Mouse (Mus musculus) kidney, adult 10 weeks (tissue): Measurements from ENCODE around the gene Btla. TPM values are rescaled to one million over a fixed set of nuclear protein-coding genes. Genes with fewer than 3 reads are reported as not detected.

ENCODE experiments used
- polyA plus RNA-seq: library from polyadenylated mRNA; stranded (reverse); fragments of 350-450 nt; fragmentation: Illumina TruSeq; extraction: RNeasy Lipid Tissue Mini Kit (QIAGEN cat#74804); gene quantifications from one replicate; pipeline ENCODE4 v1.2.3, GENCODE M21; 2014; ENCODE audit warnings: low read depth, low replicate concordance

Gene Btla
- 1.1 TPM for polyA plus RNA-seq

DNA sequence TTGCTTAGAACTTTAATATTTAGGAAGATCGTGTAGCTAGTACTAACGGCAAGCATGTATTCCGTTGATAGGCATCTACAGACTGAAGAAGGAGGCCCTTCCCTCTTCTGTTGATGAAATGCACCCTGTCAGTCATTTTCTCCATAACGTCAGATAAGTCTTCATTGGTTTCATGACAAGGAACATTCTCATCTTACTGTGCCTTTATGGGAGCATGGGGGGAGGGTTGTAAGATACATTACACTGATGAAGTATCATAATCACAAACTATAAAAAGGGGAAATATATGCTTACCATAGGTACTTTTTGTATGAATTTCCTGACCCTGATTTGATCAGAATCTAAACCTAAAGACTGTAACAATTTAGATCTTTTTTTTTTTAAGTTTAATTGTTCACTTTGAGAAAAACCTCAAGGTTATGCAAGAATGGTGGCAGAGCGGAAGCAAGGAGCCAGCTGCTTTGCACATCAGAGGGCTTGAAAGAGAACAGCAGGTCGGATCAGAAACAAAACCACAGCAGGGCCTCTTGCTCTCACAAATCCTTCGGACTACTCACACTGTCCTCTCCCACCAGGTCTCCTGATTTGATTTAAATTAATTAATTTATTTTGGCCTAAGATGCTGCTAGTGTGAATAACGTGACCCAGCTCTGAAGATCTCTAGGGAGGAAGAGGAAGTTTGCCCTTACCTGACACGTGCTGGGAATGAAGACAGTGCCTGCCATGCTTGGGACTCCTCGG is at the start of gene Btla:
TSS of gene Btla (plus strand) at position 668 of the 741 bp plus-strand sequence.

Other genes starting within 250 kb of the Btla start
- gene Ccdc80, start 130.9 kb upstream of the Btla start, polyA plus RNA-seq: 4.6 TPM
- 63.1 TPM for gene Slc35a5, start 65.6 kb upstream of the Btla start, polyA plus RNA-seq
- gene Atg3, start 65.5 kb upstream of the Btla start, polyA plus RNA-seq: 145 TPM
- gene Cd200, start 184.7 kb downstream of the Btla start, polyA plus RNA-seq: 82.2 TPM